Mouse (Mus musculus) olfactory bulb, adult 2 months (tissue): ENCODE measurements around the gene Pdzrn3.

Source experiments
- CTCF ChIP-seq: fragments of 200-500 bp; IDR thresholded peaks from 2 replicates; pipeline ENCODE4 v1.5.1; 2012; ENCODE audit warnings: low read depth, mild to moderate bottlenecking, low read length, moderate library complexity; ENCODE audit not compliant: insufficient read depth
- POLR2A ChIP-seq: fragments of 200-500 bp; IDR thresholded peaks from 2 replicates; pipeline ENCODE4 v1.6.1; 2012; ENCODE audit warnings: mild to moderate bottlenecking, low read depth, low read length, moderate library complexity; ENCODE audit not compliant: insufficient read depth

GRCm38 (mm10) chr6:101198943-101199298, 178.8 kb downstream of the Pdzrn3 start:
- TF ChIP-seq CTCF, result no peak
- TF ChIP-seq POLR2A, result no peak
